Mouse (Mus musculus) intestine, embryonic 15.5 days (tissue): ENCODE measurements around the gene Myl4. TPM values are rescaled to one million over a fixed set of nuclear protein-coding genes. Genes with fewer than 3 reads are reported as not detected.
A peak's percentile ranks its signal among the peaks of the same experiment; 100 is the strongest.

Experiments used
- ATAC-seq: fragments of 200-750 bp; cut with Nextera tagmentation; 2 replicates; pipeline ENCODE4 v1.8.0; 2017; ENCODE audit warnings: moderate TSS enrichment, moderate library complexity
- H3K27ac ChIP-seq: fragments of 300-500 bp; sonication (generic); 2 replicates; pipeline ENCODE4 v1.5.1; 2015; ENCODE audit warnings: mild to moderate bottlenecking, inconsistent platforms
- H3K27me3 ChIP-seq: fragments of 300-500 bp; sonication (generic); replicated peaks from 2 replicates; pipeline ENCODE4 v1.6.1; 2015; ENCODE audit warnings: inconsistent platforms
- H3K36me3 ChIP-seq: fragments of 300-500 bp; sonication (generic); 2 replicates; pipeline ENCODE4 v1.6.1; 2015; ENCODE audit warnings: inconsistent platforms
- H3K4me1 ChIP-seq: fragments of 300-500 bp; sonication (generic); replicated peaks from 2 replicates; pipeline ENCODE4 v1.6.1; 2015; ENCODE audit warnings: inconsistent platforms
- H3K4me2 ChIP-seq: fragments of 300-500 bp; sonication (generic); replicated peaks from 2 replicates; pipeline ENCODE4 v1.6.1; 2015; ENCODE audit warnings: mild to moderate bottlenecking, inconsistent platforms
- H3K4me3 ChIP-seq: fragments of 300-500 bp; sonication (generic); replicated peaks from 2 replicates; pipeline ENCODE4 v1.5.1; 2015; ENCODE audit warnings: inconsistent platforms
- H3K9ac ChIP-seq: fragments of 300-500 bp; sonication (generic); 2 replicates; pipeline ENCODE4 v1.6.1; 2015; ENCODE audit warnings: inconsistent platforms
- H3K9me3 ChIP-seq: fragments of 300-500 bp; sonication (generic); 2 replicates; pipeline ENCODE4 v1.6.1; 2016; ENCODE audit warnings: inconsistent platforms
- WGBS: fragments of 180-500 bp; shearing (Covaris S2); methylation state at CpG from one replicate; pipeline ENCODE4 v1.1.7; 2015; 5-methylcytosine and 5-hydroxymethylcytosine counted together
- polyA plus RNA-seq: library from polyadenylated mRNA; unstranded; fragments of >200 nt; fragmentation: Nextera tagmentation; extraction: Ambion mirVana; gene quantifications from 2 replicates; pipeline ENCODE4 v1.2.1, GENCODE M21; 2015

The Myl4 gene
- polyA plus RNA-seq, 1 experiment from 2014 or later = 6.4 TPM

GRCm38 (mm10) chr11:104576772-104577612 is 26.5 kb downstream of the Myl4 start:
- no peak overlapping the region for H3K4me2 ChIP-seq

GRCm38 (mm10) chr11:104578074-104578473 is 27.6 kb downstream of the Myl4 start:
- ATAC-seq = no peak
- no peak overlapping the region for H3K4me3 ChIP-seq
- H3K4me1 ChIP-seq = peaks cover 3% of the 10 kb centered on the region; the same call in 1 of the 2 replicates
- H3K9ac ChIP-seq = no peak overlapping the region
- no peaks in the 10 kb centered on the region for H3K36me3 ChIP-seq
- no peak overlapping the region for H3K27ac ChIP-seq
- 34% methylated on average over 5 of the region's 5 CpGs for WGBS
- no peak overlapping the region for H3K4me2 ChIP-seq
- H3K27me3 ChIP-seq = no peaks in the 10 kb centered on the region
- H3K9me3 ChIP-seq = no peaks in the 10 kb centered on the region

More at GRCm38 (mm10) chr11:104576772-104577612, 26.5 kb downstream of the Myl4 start:
- Histone ChIP-seq H3K4me1 (peaks cover 3% of the 10 kb centered on the region; the same call in 1 of the 2 replicates), H3K27ac (no peak overlapping the region), H3K27me3 (no peaks in the 10 kb centered on the region), H3K4me3 (no peak overlapping the region), H3K36me3 (no peaks in the 10 kb centered on the region), H3K9me3 (no peaks in the 10 kb centered on the region), H3K9ac (no peak overlapping the region)
- ATAC-seq = no peak
- 53% methylated on average over 10 of the region's 10 CpGs for WGBS

- Histone ChIP-seq H3K4me1 (peaks cover 3% of the 10 kb centered on the region; the same call in 1 of the 2 replicates), H3K36me3 (no peaks in the 10 kb centered on the region), H3K4me2 (no peak overlapping the region), H3K4me3 (no peak overlapping the region), H3K9ac (no peak overlapping the region), H3K27me3 (no peaks in the 10 kb centered on the region), H3K27ac (no peak overlapping the region), H3K9me3 (no peaks in the 10 kb centered on the region)
- 90% methylated on average over 9 of the region's 9 CpGs for WGBS
- no peak for ATAC-seq
Observed at GRCm38 (mm10) chr11:104579084-104579483, 28.6 kb downstream of the Myl4 start.

GRCm38 (mm10) chr11:104579575-104579974 is 29.1 kb downstream of the Myl4 start:
- H3K4me3 ChIP-seq = no peak overlapping the region
- no peaks in the 10 kb centered on the region for H3K9me3 ChIP-seq
- H3K27ac ChIP-seq = no peak overlapping the region
- H3K4me1 ChIP-seq = peaks cover 3% of the 10 kb centered on the region; the same call in 1 of the 2 replicates
- H3K36me3 ChIP-seq = no peaks in the 10 kb centered on the region
- H3K27me3 ChIP-seq = no peaks in the 10 kb centered on the region
- ATAC-seq = no peak
- no peak overlapping the region for H3K9ac ChIP-seq
- H3K4me2 ChIP-seq = no peak overlapping the region
- 93% methylated on average over 8 of the region's 8 CpGs for WGBS

- 64% methylated on average over 6 of the region's 6 CpGs for WGBS
- Histone ChIP-seq H3K36me3 (no peaks in the 10 kb centered on the region), H3K4me1 (peaks cover 3% of the 10 kb centered on the region; the same call in 1 of the 2 replicates), H3K9ac (no peak overlapping the region), H3K4me3 (no peak overlapping the region), H3K9me3 (no peaks in the 10 kb centered on the region), H3K27me3 (no peaks in the 10 kb centered on the region), H3K4me2 (no peak overlapping the region), H3K27ac (no peak overlapping the region)
- no peak for ATAC-seq
Observed at GRCm38 (mm10) chr11:104580091-104580490, 29.6 kb downstream of the Myl4 start.

- 93% methylated on average over 5 of the region's 5 CpGs for WGBS
- Histone ChIP-seq H3K27ac (no peak overlapping the region), H3K4me2 (no peak overlapping the region), H3K4me1 (peaks cover 3% of the 10 kb centered on the region; the same call in 1 of the 2 replicates), H3K4me3 (no peak overlapping the region), H3K27me3 (no peaks in the 10 kb centered on the region), H3K9me3 (no peaks in the 10 kb centered on the region), H3K36me3 (no peaks in the 10 kb centered on the region), H3K9ac (no peak overlapping the region)
- ATAC-seq = no peak
Observed at GRCm38 (mm10) chr11:104580606-104581005, 30.1 kb downstream of the Myl4 start.

GRCm38 (mm10) chr11:104581446-104582307 is 31.2 kb downstream of the Myl4 start:
- Histone ChIP-seq H3K4me2 (peak overlapping the region; percentile 15), H3K4me3 (0 out of 2 replicates have a peak overlapping the region, but pooled peaks have one; percentile 3), H3K27me3 (no peaks in the 10 kb centered on the region), H3K27ac (no peak overlapping the region), H3K9me3 (no peaks in the 10 kb centered on the region), H3K9ac (no peak overlapping the region), H3K4me1 (peaks cover 3% of the 10 kb centered on the region; the same call in 1 of the 2 replicates), H3K36me3 (no peaks in the 10 kb centered on the region)
- ATAC-seq = no peak
- 40% methylated on average over 18 of the region's 18 CpGs for WGBS

- H3K36me3 ChIP-seq = no peaks in the 10 kb centered on the region
- no peak overlapping the region for H3K27ac ChIP-seq
- ATAC-seq = no peak
- no peak overlapping the region for H3K9ac ChIP-seq
- no peaks in the 10 kb centered on the region for H3K9me3 ChIP-seq
- H3K27me3 ChIP-seq = no peaks in the 10 kb centered on the region
- WGBS = 85% methylated on average over 2 of the region's 2 CpGs
- peaks cover 3% of the 10 kb centered on the region; the same call in 1 of the 2 replicates for H3K4me1 ChIP-seq
- no peak overlapping the region for H3K4me3 ChIP-seq
- H3K4me2 ChIP-seq = 0 out of 2 replicates have a peak overlapping the region, but pooled peaks have one; percentile 15
Observed at GRCm38 (mm10) chr11:104582308-104582606, 31.8 kb downstream of the Myl4 start.

- Histone ChIP-seq H3K27me3 (no peaks in the 10 kb centered on the region), H3K4me3 (no peak overlapping the region), H3K9me3 (no peaks in the 10 kb centered on the region), H3K4me1 (peaks cover 3% of the 10 kb centered on the region; the same call in 1 of the 2 replicates), H3K36me3 (no peaks in the 10 kb centered on the region), H3K27ac (no peak overlapping the region), H3K9ac (no peak overlapping the region), H3K4me2 (no peak overlapping the region)
- WGBS = 66% methylated on average over 13 of the region's 13 CpGs
- ATAC-seq = no peak
Observed at GRCm38 (mm10) chr11:104582630-104583364, 32.3 kb downstream of the Myl4 start.

- Histone ChIP-seq H3K4me2 (no peak overlapping the region), H3K9ac (no peak overlapping the region), H3K4me1 (peaks cover 2% of the 10 kb centered on the region; the same call in 1 of the 2 replicates), H3K9me3 (no peaks in the 10 kb centered on the region), H3K27ac (no peak overlapping the region), H3K27me3 (no peaks in the 10 kb centered on the region), H3K4me3 (no peak overlapping the region), H3K36me3 (no peaks in the 10 kb centered on the region)
- WGBS = 72% methylated on average over 5 of the region's 5 CpGs
- no peak for ATAC-seq
Observed at GRCm38 (mm10) chr11:104585495-104585894, 35.0 kb downstream of the Myl4 start.

GRCm38 (mm10) chr11:104587904-104588303 is 37.4 kb downstream of the Myl4 start:
- Histone ChIP-seq H3K4me1 (peaks cover 2% of the 10 kb centered on the region; the same call in 1 of the 2 replicates), H3K9ac (no peak overlapping the region), H3K4me3 (no peak overlapping the region), H3K27ac (no peak overlapping the region), H3K4me2 (no peak overlapping the region), H3K36me3 (no peaks in the 10 kb centered on the region), H3K27me3 (no peaks in the 10 kb centered on the region), H3K9me3 (no peaks in the 10 kb centered on the region)
- 95% methylated on average over 9 of the region's 9 CpGs for WGBS
- no peak for ATAC-seq

- WGBS = 95% methylated on average over 2 of the region's 2 CpGs
- H3K4me2 ChIP-seq = no peak overlapping the region
- H3K4me1 ChIP-seq = peaks cover 2% of the 10 kb centered on the region; the same call in 1 of the 2 replicates
- H3K9me3 ChIP-seq = no peaks in the 10 kb centered on the region
- no peak overlapping the region for H3K27ac ChIP-seq
- H3K36me3 ChIP-seq = no peaks in the 10 kb centered on the region
- no peak for ATAC-seq
- H3K4me3 ChIP-seq = no peak overlapping the region
- no peak overlapping the region for H3K9ac ChIP-seq
- H3K27me3 ChIP-seq = no peaks in the 10 kb centered on the region
Observed at GRCm38 (mm10) chr11:104588513-104588912, 38.0 kb downstream of the Myl4 start.
